Mouse (Mus musculus) intestine, embryonic 14.5 days (tissue): Measurements from ENCODE around the gene Snapin. TPM values are rescaled to one million over a fixed set of nuclear protein-coding genes. Genes with fewer than 3 reads are reported as not detected.

Source experiments
- ATAC-seq: fragments of 200-750 bp; cut with Nextera tagmentation; replicated peaks from 2 replicates; pipeline ENCODE4 v1.8.0; 2017; ENCODE audit warnings: low read depth, moderate number of reproducible peaks, moderate TSS enrichment, moderate library complexity; ENCODE audit not compliant: low FRiP score, low TSS enrichment
- DNase-seq: peaks from one replicate; pipeline ENCODE4 v3.0.0-alpha.2; 2018; ENCODE audit warnings: low spot score
- H3K27ac ChIP-seq: fragments of 300-500 bp; sonication (generic); 2 replicates; pipeline ENCODE4 v1.5.1; 2014; ENCODE audit warnings: low read depth, mild to moderate bottlenecking, control low read depth
- H3K27me3 ChIP-seq: fragments of 300-500 bp; sonication (generic); replicated peaks from 2 replicates; pipeline ENCODE4 v1.6.1; 2014; ENCODE audit warnings: low read length, control low read depth; ENCODE audit not compliant: control insufficient read depth, insufficient read depth
- H3K36me3 ChIP-seq: fragments of 300-500 bp; sonication (generic); 2 replicates; pipeline ENCODE4 v1.6.1; 2014; ENCODE audit warnings: low read length, control low read depth; ENCODE audit not compliant: control insufficient read depth, insufficient read depth
- H3K4me1 ChIP-seq: fragments of 300-500 bp; sonication (generic); replicated peaks from 2 replicates; pipeline ENCODE4 v1.6.1; 2014; ENCODE audit warnings: low read length, control low read depth, mixed read lengths; ENCODE audit not compliant: control insufficient read depth, insufficient read depth
- H3K4me2 ChIP-seq: fragments of 300-500 bp; sonication (generic); 2 replicates; pipeline ENCODE4 v1.6.1; 2014; ENCODE audit warnings: low read length
- H3K4me3 ChIP-seq: fragments of 300-500 bp; sonication (generic); 2 replicates; pipeline ENCODE4 v1.5.1; 2014; ENCODE audit warnings: low read depth, low read length, control low read depth, mixed read lengths
- H3K9ac ChIP-seq: fragments of 300-500 bp; sonication (generic); 2 replicates; pipeline ENCODE4 v1.6.1; 2014; ENCODE audit warnings: mild to moderate bottlenecking, low read length
- H3K9me3 ChIP-seq: fragments of 300-500 bp; sonication (generic); 2 replicates; pipeline ENCODE4 v1.6.1; 2016; ENCODE audit warnings: low read length, control low read depth; ENCODE audit not compliant: control insufficient read depth
- WGBS: fragments of 180-500 bp; shearing (Covaris S2); extraction: QIAGEN DNeasy Blood & Tissue Kit; methylation state at CpG from one replicate; pipeline ENCODE4 v1.1.7; 2014; 5-methylcytosine and 5-hydroxymethylcytosine counted together
- polyA plus RNA-seq: library from polyadenylated mRNA; unstranded; fragments of >200 nt; fragmentation: Nextera tagmentation; extraction: Ambion mirVana; gene quantifications from 2 replicates; pipeline ENCODE4 v1.2.1, GENCODE M21; 2014

Snapin gene
- polyA plus RNA-seq, 1 experiment from 2014 or later = 67.5 TPM

GRCm38 (mm10) chr3:90454931-90455330 lies 35.9 kb downstream of the Snapin start:
- DNase-seq (no peak), ATAC-seq (no peak)
- no peaks in the 10 kb centered on the region for H3K27me3 ChIP-seq
- no peak overlapping the region for H3K27ac ChIP-seq
- H3K4me1 ChIP-seq = no peaks in the 10 kb centered on the region
- no peaks in the 10 kb centered on the region for H3K36me3 ChIP-seq
- 88% methylated on average over 14 of the region's 14 CpGs for WGBS
- H3K4me3 ChIP-seq = no peak overlapping the region
- H3K9ac ChIP-seq = no peak overlapping the region
- no peaks in the 10 kb centered on the region for H3K9me3 ChIP-seq
- H3K4me2 ChIP-seq = no peak overlapping the region

GRCm38 (mm10) chr3:90451396-90452095 lies 39.3 kb downstream of the Snapin start:
- H3K36me3 ChIP-seq = no peaks in the 10 kb centered on the region

GRCm38 (mm10) chr3:90450874-90451273 lies 40.0 kb downstream of the Snapin start:
- H3K4me3 ChIP-seq = no peak overlapping the region

More at GRCm38 (mm10) chr3:90451396-90452095, 39.3 kb downstream of the Snapin start:
- Histone ChIP-seq H3K9me3 (no peaks in the 10 kb centered on the region), H3K9ac (no peak overlapping the region), H3K27ac (no peak overlapping the region), H3K27me3 (no peaks in the 10 kb centered on the region), H3K4me2 (peak overlapping the region; percentile 36), H3K4me3 (no peak overlapping the region), H3K4me1 (peaks cover 6% of the 10 kb centered on the region; the same call in 1 of the 2 replicates)
- ATAC-seq = no peak
- 32% methylated on average over 10 of the region's 10 CpGs for WGBS
- DNase-seq = no peak

GRCm38 (mm10) chr3:90448626-90449025 lies 42.2 kb downstream of the Snapin start:
- Histone ChIP-seq H3K4me3 (no peak overlapping the region), H3K27me3 (no peaks in the 10 kb centered on the region), H3K4me1 (peaks cover 15% of the 10 kb centered on the region), H3K4me2 (no peak overlapping the region), H3K9ac (no peak overlapping the region), H3K36me3 (no peaks in the 10 kb centered on the region), H3K9me3 (no peaks in the 10 kb centered on the region), H3K27ac (no peak overlapping the region; the same call in 1 of the 2 replicates)
- DNase-seq (no peak), ATAC-seq (no peak)
- WGBS = 52% methylated on average over 6 of the region's 6 CpGs

More at GRCm38 (mm10) chr3:90450874-90451273, 40.0 kb downstream of the Snapin start:
- WGBS = 28% methylated on average over 12 of the region's 12 CpGs
- ATAC-seq (no peak), DNase-seq (no peak)
- Histone ChIP-seq H3K36me3 (no peaks in the 10 kb centered on the region), H3K27me3 (no peaks in the 10 kb centered on the region), H3K9ac (no peak overlapping the region), H3K4me1 (peaks cover 10% of the 10 kb centered on the region), H3K4me2 (peak overlapping the region; percentile 36), H3K9me3 (no peaks in the 10 kb centered on the region), H3K27ac (no peak overlapping the region)

GRCm38 (mm10) chr3:90447123-90447494 lies 43.7 kb downstream of the Snapin start:
- peak overlapping the region; percentile 35 for H3K4me2 ChIP-seq
- H3K4me1 ChIP-seq = peaks cover 15% of the 10 kb centered on the region
- peak overlapping the region; percentile 96 for H3K27ac ChIP-seq
- no peaks in the 10 kb centered on the region for H3K36me3 ChIP-seq
- H3K27me3 ChIP-seq = no peaks in the 10 kb centered on the region
- DNase-seq = no peak
- no peaks in the 10 kb centered on the region for H3K9me3 ChIP-seq
- WGBS = 31% methylated on average over 7 of the region's 7 CpGs
- H3K9ac ChIP-seq = peak overlapping the region; percentile 38; the same call in 1 of the 2 replicates
- peak overlapping the region; percentile 22 for H3K4me3 ChIP-seq
- peak; percentile 21 for ATAC-seq

- no peaks in the 10 kb centered on the region for H3K9me3 ChIP-seq
- H3K9ac ChIP-seq = peak overlapping the region; percentile 38
- ATAC-seq = peak; percentile 92
- WGBS = under 1% methylated on average over 17 of the region's 17 CpGs
- H3K4me3 ChIP-seq = peak overlapping the region; percentile 22
- H3K4me2 ChIP-seq = peak overlapping the region; percentile 35
- no peaks in the 10 kb centered on the region for H3K27me3 ChIP-seq
- H3K27ac ChIP-seq = peak overlapping the region; percentile 96
- peaks cover 15% of the 10 kb centered on the region for H3K4me1 ChIP-seq
- H3K36me3 ChIP-seq = no peaks in the 10 kb centered on the region
- DNase-seq = peak; percentile 88
Measured at GRCm38 (mm10) chr3:90446389-90447122, 44.3 kb downstream of the Snapin start.

- no peak for DNase-seq
Measured at GRCm38 (mm10) chr3:90445417-90446200, 45.2 kb downstream of the Snapin start.

GRCm38 (mm10) chr3:90443977-90444376 lies 46.9 kb downstream of the Snapin start:
- no peak overlapping the region for H3K4me3 ChIP-seq
- ATAC-seq = no peak

More at GRCm38 (mm10) chr3:90445417-90446200, 45.2 kb downstream of the Snapin start:
- Histone ChIP-seq H3K4me1 (peaks cover 15% of the 10 kb centered on the region), H3K9me3 (no peaks in the 10 kb centered on the region), H3K4me2 (peak overlapping the region; percentile 35), H3K27me3 (no peaks in the 10 kb centered on the region), H3K36me3 (no peaks in the 10 kb centered on the region), H3K4me3 (peak overlapping the region; percentile 22; the same call in 1 of the 2 replicates), H3K9ac (0 out of 2 replicates have a peak overlapping the region, but pooled peaks have one; percentile 38), H3K27ac (peak overlapping the region; percentile 96)
- 67% methylated on average over 11 of the region's 11 CpGs for WGBS
- ATAC-seq = no peak

More at GRCm38 (mm10) chr3:90443977-90444376, 46.9 kb downstream of the Snapin start:
- H3K4me1 ChIP-seq = peaks cover 15% of the 10 kb centered on the region
- DNase-seq = no peak
- WGBS = 92% methylated on average over 3 of the region's 3 CpGs
- H3K36me3 ChIP-seq = no peaks in the 10 kb centered on the region
- no peaks in the 10 kb centered on the region for H3K9me3 ChIP-seq
- no peak overlapping the region for H3K4me2 ChIP-seq
- H3K27ac ChIP-seq = no peak overlapping the region
- H3K9ac ChIP-seq = no peak overlapping the region
- H3K27me3 ChIP-seq = no peaks in the 10 kb centered on the region
